Mouse (Mus musculus) heart, embryonic 10.5 days (tissue): Measurements from ENCODE around the gene Hmgxb4. TPM values are rescaled to one million over a fixed set of nuclear protein-coding genes. Genes with fewer than 3 reads are reported as not detected.

Experiments used
- DNase-seq: peaks from one replicate; pipeline ENCODE4 v3.0.0-alpha.2; 2017; ENCODE audit warnings: low spot score
- H3K27ac ChIP-seq: fragments of 300-500 bp; sonication (generic); 2 replicates; pipeline ENCODE4 v1.5.1; 2016; ENCODE audit warnings: mild to moderate bottlenecking
- H3K27me3 ChIP-seq: fragments of 300-500 bp; sonication (generic); 2 replicates; pipeline ENCODE4 v1.6.1; 2016; ENCODE audit warnings: mild to moderate bottlenecking; ENCODE audit not compliant: poor library complexity, insufficient read depth, severe bottlenecking
- H3K36me3 ChIP-seq: fragments of 300-500 bp; sonication (generic); 2 replicates; pipeline ENCODE4 v1.6.1; 2016; ENCODE audit warnings: mild to moderate bottlenecking, moderate library complexity
- H3K4me1 ChIP-seq: fragments of 300-500 bp; sonication (generic); 2 replicates; pipeline ENCODE4 v1.6.1; 2016; ENCODE audit warnings: mild to moderate bottlenecking
- H3K4me3 ChIP-seq: fragments of 300-500 bp; sonication (generic); 2 replicates; pipeline ENCODE4 v1.5.1; 2016; ENCODE audit warnings: mild to moderate bottlenecking, moderate library complexity
- H3K9me3 ChIP-seq: fragments of 300-500 bp; sonication (generic); 2 replicates; pipeline ENCODE4 v1.6.1; 2016; ENCODE audit warnings: mild to moderate bottlenecking, moderate library complexity
- WGBS: fragments of 180-500 bp; shearing (Covaris S2); methylation state at CpG from one replicate; pipeline ENCODE4 v1.1.7; 2016; 5-methylcytosine and 5-hydroxymethylcytosine counted together
- polyA plus RNA-seq: library from polyadenylated mRNA; unstranded; fragments of >200 nt; fragmentation: Nextera tagmentation; extraction: Ambion mirVana; gene quantifications from 2 replicates; pipeline ENCODE4 v1.2.1, GENCODE M21; 2016

Hmgxb4 gene
- polyA plus RNA-seq, 1 experiment from 2014 or later, result 32.8 TPM

DNA sequence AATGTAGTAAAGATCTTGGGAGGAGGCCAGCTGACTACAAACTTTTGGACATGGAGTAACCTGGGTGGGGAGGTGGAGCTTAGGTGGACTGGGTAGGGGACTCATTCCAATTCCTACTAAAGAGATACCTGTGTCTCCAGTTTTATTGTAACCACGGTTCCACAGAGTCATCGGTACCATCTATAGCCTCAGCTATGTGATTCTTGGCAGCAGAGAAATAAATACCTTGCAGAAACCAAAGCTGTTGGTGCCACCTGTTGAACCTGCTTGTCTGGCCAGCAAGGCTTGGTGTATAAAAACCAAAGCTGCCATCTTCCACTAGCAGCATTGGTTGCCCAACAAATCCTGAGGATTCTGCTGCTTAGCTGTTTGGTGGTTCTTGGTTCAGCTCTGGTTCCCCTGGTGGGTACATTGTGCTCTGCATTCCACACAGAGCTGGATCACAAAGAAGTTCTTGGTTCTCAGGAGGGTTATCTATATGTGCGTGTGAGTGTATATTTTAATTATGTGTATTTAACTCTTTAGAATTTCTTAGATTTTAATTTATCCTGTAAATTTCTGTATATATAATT is 37.4 kb downstream of the Hmgxb4 start:
- WGBS, result 96% methylated on average over 3 of the region's 3 CpGs
- Histone ChIP-seq H3K27me3 (no peaks in the 10 kb centered on the region), H3K4me3 (no peak overlapping the region), H3K4me1 (peaks cover 13% of the 10 kb centered on the region), H3K36me3 (peaks cover 49% of the 10 kb centered on the region), H3K9me3 (no peaks in the 10 kb centered on the region), H3K27ac (no peak overlapping the region)
- no peak for DNase-seq

DNA sequence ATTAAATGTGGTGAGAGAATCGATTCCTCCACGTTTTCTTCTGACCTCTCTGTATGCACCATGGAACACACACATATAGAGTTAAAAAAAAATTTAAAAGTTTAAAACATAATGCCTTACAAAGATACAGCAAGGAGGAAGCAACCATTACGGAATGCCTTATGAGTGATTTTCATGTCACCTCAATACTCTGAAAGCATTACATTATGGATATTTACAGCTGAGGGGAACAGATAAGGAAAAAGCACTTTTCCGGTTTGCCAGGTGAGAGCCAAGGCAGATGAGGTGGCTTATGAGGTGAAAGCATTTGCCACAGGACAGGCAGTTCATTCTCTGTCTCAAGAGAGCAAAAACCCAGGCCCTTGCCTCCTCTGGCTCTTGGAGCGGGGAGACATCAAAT is 39.8 kb downstream of the Hmgxb4 start:
- no peak for DNase-seq
- Histone ChIP-seq H3K27me3 (no peaks in the 10 kb centered on the region), H3K9me3 (no peaks in the 10 kb centered on the region), H3K4me1 (peaks cover 24% of the 10 kb centered on the region), H3K36me3 (peaks cover 33% of the 10 kb centered on the region), H3K4me3 (peak overlapping the region; percentile 78), H3K27ac (peak overlapping the region; percentile 90; the same call in 1 of the 2 replicates)
- 59% methylated on average over 5 of the region's 5 CpGs for WGBS

DNA sequence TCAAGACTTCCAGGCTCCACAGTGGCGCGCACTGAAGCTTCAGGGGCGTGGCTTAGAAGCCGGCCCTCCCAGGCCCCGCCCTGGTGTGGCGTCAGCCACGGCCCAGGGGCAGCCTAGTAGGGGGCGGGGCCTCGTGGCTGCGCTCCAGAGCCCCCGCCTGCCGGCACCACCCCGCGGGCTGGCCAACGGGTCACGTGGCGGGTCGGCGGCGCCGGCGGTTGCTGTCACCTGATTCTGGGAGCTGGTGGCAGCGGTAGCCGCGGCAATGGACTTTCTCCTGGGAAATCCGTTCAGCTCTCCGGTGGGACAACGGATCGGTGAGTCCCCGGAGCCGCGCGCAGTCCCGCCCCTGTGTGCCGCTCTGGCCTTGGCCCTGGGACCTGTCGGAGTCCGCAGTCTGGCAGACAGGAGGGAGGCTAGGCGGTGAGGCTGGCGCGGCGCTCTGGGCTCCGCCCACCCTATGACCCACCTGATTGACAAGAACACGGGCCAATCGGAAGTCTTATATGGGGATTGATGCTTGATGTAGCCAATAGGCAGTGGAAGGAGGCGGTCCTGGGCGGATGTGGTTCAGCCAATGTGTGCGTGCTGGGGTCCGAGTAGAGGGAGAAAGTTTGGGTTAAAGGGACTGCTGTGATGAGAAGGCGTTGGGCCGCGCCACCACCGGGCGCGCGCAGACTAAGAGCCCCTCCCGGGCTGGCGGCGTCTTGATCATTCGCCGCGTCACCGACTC is 40.5 kb downstream of the Hmgxb4 start, which contains the start of gene Tom1:
Gene Tom1, plus strand, starts transcription at position 195 of the 733 bp plus-strand sequence.
- H3K9me3 ChIP-seq, result no peaks in the 10 kb centered on the region
- peak; percentile 99 for DNase-seq
- peak within 1 kb of the TSS; percentile 90 for H3K27ac ChIP-seq
- H3K27me3 ChIP-seq, result no peaks in the 10 kb centered on the region
- H3K36me3 ChIP-seq, result peaks cover 28% of the 10 kb centered on the region
- peaks cover 31% of the 10 kb centered on the region for H3K4me1 ChIP-seq
- under 1% methylated on average over 62 of the region's 62 CpGs for WGBS
- peak within 1 kb of the TSS; percentile 78 for H3K4me3 ChIP-seq

DNA sequence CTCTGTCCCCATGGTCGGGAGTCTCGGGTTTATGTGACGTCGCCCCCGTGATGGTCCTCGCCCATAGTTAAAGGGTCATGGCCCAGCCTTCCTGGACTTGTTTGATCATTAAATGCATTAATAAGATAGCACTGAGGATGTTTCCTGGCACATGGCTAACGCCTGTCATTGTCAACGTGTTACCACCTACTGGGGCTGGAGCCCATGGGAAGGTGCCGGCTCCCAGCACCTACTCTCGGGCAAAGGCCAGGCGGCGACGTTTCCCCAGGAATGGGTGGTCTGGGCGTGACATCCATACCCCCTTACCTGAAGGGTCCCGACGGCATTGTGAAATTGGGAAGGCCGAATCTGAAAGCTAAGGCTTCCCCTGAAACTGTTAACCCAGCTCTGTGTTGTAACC is 41.1 kb downstream of the Hmgxb4 start:
- Histone ChIP-seq H3K4me1 (peaks cover 37% of the 10 kb centered on the region), H3K4me3 (peak overlapping the region; percentile 78), H3K36me3 (peaks cover 22% of the 10 kb centered on the region), H3K27ac (peak overlapping the region; percentile 90), H3K9me3 (no peaks in the 10 kb centered on the region), H3K27me3 (no peaks in the 10 kb centered on the region)
- whole genome bisulfite sequencing, result under 1% methylated on average over 17 of the region's 17 CpGs
- no peak for DNase-seq

DNA sequence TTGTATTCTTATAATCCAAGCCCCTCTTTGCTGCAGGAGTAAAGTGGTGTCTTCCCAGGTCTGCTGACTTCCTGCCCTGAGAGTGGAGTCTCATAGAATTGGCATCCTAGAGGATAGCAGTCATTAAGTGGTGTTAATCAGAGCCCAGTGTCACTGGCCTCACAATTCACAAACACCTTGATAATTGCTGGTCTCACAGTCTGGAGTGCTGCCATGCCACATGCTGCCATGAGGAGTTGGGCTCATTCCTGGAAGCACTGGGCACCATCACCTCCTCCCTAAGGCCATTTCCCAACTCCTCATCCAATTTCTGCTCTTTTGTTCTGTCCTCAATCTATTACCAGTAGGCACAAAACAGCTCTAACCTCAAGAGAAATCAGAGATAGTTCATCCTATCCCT is 42.5 kb downstream of the Hmgxb4 start:
- DNase-seq, result no peak
- peaks cover 9% of the 10 kb centered on the region for H3K36me3 ChIP-seq
- no peak overlapping the region for H3K4me3 ChIP-seq
- H3K27ac ChIP-seq, result no peak overlapping the region
- no peaks in the 10 kb centered on the region for H3K27me3 ChIP-seq
- H3K9me3 ChIP-seq, result no peaks in the 10 kb centered on the region
- peaks cover 45% of the 10 kb centered on the region for H3K4me1 ChIP-seq

DNA sequence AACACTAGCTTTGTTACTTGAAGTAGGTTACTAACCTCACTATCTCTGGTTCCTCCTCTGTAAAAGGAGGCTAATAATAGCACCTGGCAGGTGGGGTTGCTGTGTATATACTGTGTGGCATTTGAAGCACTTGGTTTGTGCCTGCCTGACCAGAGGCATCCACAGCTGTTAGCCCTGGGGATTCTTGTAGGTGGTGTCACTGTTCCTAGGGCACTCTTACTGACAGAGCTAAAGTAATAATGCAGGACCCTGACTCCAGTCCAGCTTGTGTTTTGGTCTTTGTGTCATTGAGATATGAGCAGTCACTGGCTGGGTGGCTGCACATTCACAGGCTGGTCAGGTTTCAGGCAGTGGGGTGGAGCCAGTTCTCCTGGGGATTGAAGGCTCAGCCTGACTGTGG is 45.3 kb downstream of the Hmgxb4 start:
- peaks cover 44% of the 10 kb centered on the region for H3K4me1 ChIP-seq
- H3K9me3 ChIP-seq, result no peaks in the 10 kb centered on the region
- DNase-seq, result no peak
- H3K27ac ChIP-seq, result peak overlapping the region; percentile 84
- H3K27me3 ChIP-seq, result no peaks in the 10 kb centered on the region
- H3K36me3 ChIP-seq, result peaks cover 2% of the 10 kb centered on the region; the same call in 1 of the 2 replicates
- peak overlapping the region; percentile 22; the same call in 1 of the 2 replicates for H3K4me3 ChIP-seq

DNA sequence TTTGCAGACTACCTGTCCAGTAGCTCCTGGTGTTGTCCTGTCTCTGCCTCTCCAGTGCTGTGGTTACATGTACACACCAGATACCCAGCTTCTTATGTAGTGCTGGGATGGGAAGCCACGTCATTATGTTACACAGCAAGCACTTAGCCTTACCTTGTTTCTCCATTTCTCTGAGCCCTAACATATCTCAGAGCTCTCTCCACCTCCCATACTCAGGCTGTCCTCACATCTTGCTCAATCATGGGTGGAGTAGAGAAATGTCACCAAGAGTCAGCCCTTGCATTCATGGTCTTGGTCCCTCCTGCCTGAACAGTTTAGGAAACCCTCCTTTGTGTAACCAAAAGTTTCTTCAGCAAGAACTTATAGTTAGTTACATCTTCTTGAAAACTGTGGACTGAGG is 46.6 kb downstream of the Hmgxb4 start:
- Histone ChIP-seq H3K27me3 (no peaks in the 10 kb centered on the region), H3K4me1 (peaks cover 39% of the 10 kb centered on the region), H3K27ac (peak overlapping the region; percentile 84), H3K36me3 (peaks cover 2% of the 10 kb centered on the region; the same call in 1 of the 2 replicates), H3K9me3 (no peaks in the 10 kb centered on the region), H3K4me3 (no peak overlapping the region)
- no peak for DNase-seq
- WGBS, result 46% methylated on average over 1 of the region's 1 CpGs

DNA sequence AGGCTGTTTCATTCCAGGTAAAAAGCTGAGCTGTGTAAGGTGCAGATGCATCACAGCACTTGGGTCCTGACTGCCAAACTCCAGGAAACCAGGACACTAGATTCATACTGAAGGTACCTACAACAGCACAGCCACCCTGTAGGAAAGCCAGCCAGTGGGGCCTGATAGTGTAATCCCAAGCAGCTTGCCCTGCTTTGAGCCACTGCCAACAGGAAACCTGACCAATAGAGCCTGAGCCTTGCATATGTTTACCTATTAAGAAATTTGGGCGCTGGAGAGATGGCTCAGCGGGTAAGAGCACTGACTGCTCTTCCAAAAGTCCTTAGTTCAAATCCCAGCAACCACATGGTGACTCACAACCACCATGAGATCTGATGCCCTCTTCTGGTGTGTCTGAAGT is 49.0 kb downstream of the Hmgxb4 start:
- WGBS, result 85% methylated on average over 2 of the region's 2 CpGs
- peaks cover 46% of the 10 kb centered on the region for H3K4me1 ChIP-seq
- no peaks in the 10 kb centered on the region for H3K9me3 ChIP-seq
- H3K27me3 ChIP-seq, result no peaks in the 10 kb centered on the region
- no peak overlapping the region for H3K4me3 ChIP-seq
- peaks cover 2% of the 10 kb centered on the region; the same call in 1 of the 2 replicates for H3K36me3 ChIP-seq
- no peak for DNase-seq
- no peak overlapping the region for H3K27ac ChIP-seq

DNA sequence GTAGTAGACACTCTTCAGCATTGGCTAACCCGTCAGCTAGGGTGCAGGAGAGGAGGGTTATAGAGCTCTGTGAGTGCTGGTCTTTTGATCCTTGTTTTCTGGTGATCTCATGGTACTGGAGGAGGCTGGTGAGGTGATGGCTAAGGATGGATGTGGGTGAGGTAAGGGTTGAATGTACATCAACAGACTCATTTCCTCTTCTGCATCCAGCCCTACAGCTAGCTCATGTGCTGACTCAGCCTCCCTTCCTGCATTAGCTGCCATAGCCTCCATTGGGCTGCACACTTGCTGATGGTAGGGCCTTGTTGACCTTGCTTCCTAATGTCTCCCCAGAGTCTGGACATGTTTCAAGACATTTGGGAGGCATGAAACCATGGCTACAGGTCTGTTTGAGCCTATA is 49.8 kb downstream of the Hmgxb4 start:
- H3K4me3 ChIP-seq, result no peak overlapping the region
- H3K9me3 ChIP-seq, result no peaks in the 10 kb centered on the region
- no peaks in the 10 kb centered on the region for H3K36me3 ChIP-seq
- no peak overlapping the region for H3K27ac ChIP-seq
- H3K4me1 ChIP-seq, result peaks cover 38% of the 10 kb centered on the region
- WGBS, result 78% methylated on average over 1 of the region's 1 CpGs
- no peak for DNase-seq
- H3K27me3 ChIP-seq, result no peaks in the 10 kb centered on the region

DNA sequence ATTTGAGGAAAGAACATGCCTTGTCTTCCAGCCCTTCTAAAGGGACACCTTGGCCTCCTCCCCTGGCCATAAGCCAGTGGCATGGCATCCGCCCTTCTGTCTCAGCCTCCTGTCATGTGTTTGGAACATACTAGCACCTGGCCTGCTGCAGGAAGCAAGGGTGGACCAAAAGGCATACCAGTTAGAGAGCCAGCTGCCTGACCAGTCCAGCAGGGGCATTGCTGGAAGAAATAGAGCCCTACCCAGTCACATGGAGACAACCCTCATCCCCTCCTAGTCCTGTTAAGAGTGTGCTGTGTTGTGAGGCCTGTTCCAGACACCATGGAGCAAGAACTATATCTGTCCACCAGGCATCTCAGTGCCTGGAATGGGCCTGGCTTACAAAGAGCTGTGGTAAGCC is 53.1 kb downstream of the Hmgxb4 start:
- H3K27ac ChIP-seq, result no peak overlapping the region; the same call in 1 of the 2 replicates
- WGBS, result 78% methylated on average over 1 of the region's 1 CpGs

DNA sequence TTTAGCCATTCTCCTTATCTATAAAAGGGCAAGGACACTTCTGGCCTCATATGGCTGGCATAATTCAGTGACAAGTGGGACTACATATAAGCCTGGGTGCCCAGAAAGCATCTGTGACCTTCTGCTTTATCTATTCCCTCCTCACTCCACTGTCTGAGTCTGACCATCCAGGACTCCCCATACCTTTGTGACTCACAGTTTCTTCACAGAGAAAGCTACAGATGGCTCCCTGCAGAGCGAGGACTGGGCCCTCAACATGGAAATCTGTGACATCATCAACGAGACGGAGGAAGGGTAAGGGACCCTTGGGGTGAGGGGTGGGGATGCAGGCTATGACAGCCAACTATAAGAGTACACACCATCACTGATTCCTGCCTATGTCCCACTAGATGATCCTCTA is 54.6 kb downstream of the Hmgxb4 start:
- no peak for DNase-seq

More for the DNA sequence above, 53.1 kb downstream of the Hmgxb4 start:
- Histone ChIP-seq H3K27me3 (no peaks in the 10 kb centered on the region), H3K4me3 (no peak overlapping the region), H3K9me3 (no peaks in the 10 kb centered on the region), H3K36me3 (peaks cover 9% of the 10 kb centered on the region; the same call in 1 of the 2 replicates), H3K4me1 (peaks cover 11% of the 10 kb centered on the region)
- no peak for DNase-seq

DNA sequence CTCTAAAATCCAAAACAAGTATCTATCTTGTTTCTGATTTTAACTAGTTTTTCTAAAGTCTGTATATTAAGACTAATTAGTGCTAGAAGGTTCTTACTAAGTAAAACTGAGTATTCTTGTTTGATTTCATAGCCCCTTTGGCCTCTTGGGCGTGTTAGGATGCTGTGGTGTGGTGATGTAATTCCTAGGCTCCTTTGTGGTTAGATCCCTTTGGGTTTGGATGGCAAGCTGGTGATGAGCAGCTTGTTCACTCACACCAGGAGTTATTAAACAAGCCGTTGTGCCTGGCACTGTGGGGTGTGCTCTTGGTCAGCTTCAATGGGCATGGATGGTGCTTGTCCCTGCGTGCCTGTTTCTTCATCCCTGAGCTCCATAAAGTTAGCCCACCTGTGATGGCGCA is 60.2 kb downstream of the Hmgxb4 start:
- peaks cover 40% of the 10 kb centered on the region for H3K36me3 ChIP-seq
- H3K27ac ChIP-seq, result no peak overlapping the region
- no peaks in the 10 kb centered on the region for H3K4me1 ChIP-seq
- DNase-seq, result no peak
- whole genome bisulfite sequencing, result 89% methylated on average over 4 of the region's 4 CpGs
- no peaks in the 10 kb centered on the region for H3K9me3 ChIP-seq
- H3K4me3 ChIP-seq, result no peak overlapping the region
- H3K27me3 ChIP-seq, result no peaks in the 10 kb centered on the region

More for the DNA sequence above, 54.6 kb downstream of the Hmgxb4 start:
- Histone ChIP-seq H3K27me3 (no peaks in the 10 kb centered on the region), H3K9me3 (no peaks in the 10 kb centered on the region), H3K36me3 (peaks cover 13% of the 10 kb centered on the region; the same call in 1 of the 2 replicates), H3K4me3 (no peak overlapping the region), H3K27ac (no peak overlapping the region), H3K4me1 (peaks cover 11% of the 10 kb centered on the region)
- WGBS, result 85% methylated on average over 3 of the region's 3 CpGs

DNA sequence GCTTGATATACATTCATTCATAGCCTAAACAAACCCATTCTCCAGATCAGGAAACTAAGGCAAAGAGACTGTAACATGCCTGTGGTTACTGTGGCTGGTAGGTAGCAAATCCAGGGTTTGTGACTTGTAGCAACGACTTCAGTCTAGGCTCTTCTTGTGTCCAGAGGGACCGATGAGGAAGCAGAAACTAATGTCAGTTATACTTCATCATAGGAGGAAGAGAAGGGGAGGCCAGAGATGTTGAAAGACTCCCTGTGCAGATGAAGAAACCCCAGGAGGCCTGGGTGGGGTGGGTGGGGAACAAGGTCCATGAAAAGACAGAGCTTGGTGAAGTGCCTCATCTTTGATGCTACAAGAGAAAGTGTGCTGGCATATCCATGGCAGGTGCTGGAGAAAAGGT is 62.5 kb downstream of the Hmgxb4 start:
- H3K9me3 ChIP-seq, result no peaks in the 10 kb centered on the region
- no peak overlapping the region for H3K27ac ChIP-seq
- H3K4me1 ChIP-seq, result no peaks in the 10 kb centered on the region
- H3K36me3 ChIP-seq, result peaks cover 50% of the 10 kb centered on the region
- DNase-seq, result no peak
- no peaks in the 10 kb centered on the region for H3K27me3 ChIP-seq
- H3K4me3 ChIP-seq, result no peak overlapping the region
- 85% methylated on average over 2 of the region's 2 CpGs for WGBS
